Mouse (Mus musculus): Measurements from ENCODE around the gene 2210010C04Rik.
"Not testable (repeated sequence)": the region's sequence is repeated elsewhere in the genome, so short reads cannot be mapped to it uniquely, and the experiment has no call there.

2210010C04Rik gene

DNA sequence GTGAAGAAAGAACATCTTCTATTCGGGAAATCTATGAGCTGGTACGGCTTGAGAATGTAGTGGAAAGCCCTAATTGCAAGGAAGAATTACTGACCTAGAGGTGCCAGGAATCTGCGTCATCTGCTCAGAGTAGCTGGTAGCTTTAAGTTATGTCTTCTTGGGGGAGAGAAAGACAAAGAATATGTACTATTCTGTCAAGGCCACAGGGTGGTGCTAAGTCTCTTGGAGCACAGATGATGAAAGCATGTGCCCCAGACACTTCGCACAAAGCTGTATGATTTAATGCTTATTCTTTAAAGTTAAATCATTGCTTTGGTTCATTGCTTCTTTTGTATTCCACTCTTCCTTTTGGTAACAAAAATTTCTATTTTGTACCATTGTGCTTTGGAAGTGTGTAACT is 20.2 kb downstream of the 2210010C04Rik start:
- no peak for DNase-seq

DNA sequence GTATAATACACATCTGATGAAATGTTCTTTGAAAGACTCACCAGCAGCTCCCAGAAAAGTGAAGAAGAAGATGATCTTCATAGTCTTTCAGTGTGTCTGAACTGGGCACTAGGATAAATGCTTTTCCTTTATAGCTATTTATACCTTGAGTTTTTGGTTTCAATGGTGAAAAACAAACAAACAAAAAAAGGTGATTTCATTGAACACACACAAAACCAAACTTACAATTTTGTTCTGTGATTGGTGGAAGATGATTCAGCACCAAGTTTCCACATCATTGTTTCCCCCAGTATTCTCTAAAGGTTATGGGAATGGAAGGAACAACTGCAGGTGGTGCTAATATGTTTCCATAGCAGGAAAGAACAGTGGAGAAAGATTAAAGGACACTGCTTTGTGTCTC is 35.9 kb downstream of the 2210010C04Rik start, which contains the start of gene Gm2663:
Gene Gm2663 (minus strand): TSS at position 101 of the 400 bp plus-strand sequence.
- not testable (repeated sequence) for DNase-seq
